Mouse (Mus musculus): ENCODE results near the gene Trpm5. TPM values are rescaled to one million over a fixed set of nuclear protein-coding genes. Genes with fewer than 3 reads are reported as not detected.

Gene Trpm5
- polyA plus RNA-seq, 1 experiment from 2014 or later: 2.9 TPM

- Histone ChIP-seq H3K4me3 (ENCODE audit: low read depth, low read length) (no peak overlapping the region), H3K9ac (ENCODE audit: low read length) (no peak overlapping the region), H3K27me3 (ENCODE audit: control insufficient read depth, insufficient read depth, low read length) (no peaks in the 10 kb centered on the region), H3K4me2 (ENCODE audit: low read depth, severe bottlenecking) (no peak overlapping the region), H3K27ac (replicated peaks; ENCODE audit: low read depth, low read length) (no peak overlapping the region), H3K36me3 (ENCODE audit: control insufficient read depth, insufficient read depth, low read length) (peaks cover 38% of the 10 kb centered on the region), H3K4me1 (ENCODE audit: control insufficient read depth, insufficient read depth, low read length) (peaks cover 9% of the 10 kb centered on the region), H3K9me3 (ENCODE audit: control insufficient read depth, low read length) (no peaks in the 10 kb centered on the region)
- DNase-seq (ENCODE audit: low spot score): no peak
- ATAC-seq (ENCODE audit: insufficient number of reproducible peaks, low FRiP score, low TSS enrichment, low read depth): no peak
- 92% methylated on average over 6 of the region's 6 CpGs for WGBS
These were observed 30.2 kb downstream of the Trpm5 start for GRCm38 (mm10) chr7:143064226-143064625.

- Histone ChIP-seq H3K4me3 (ENCODE audit: low read depth, low read length) (no peak overlapping the region), H3K9me3 (ENCODE audit: control insufficient read depth, low read length) (no peaks in the 10 kb centered on the region), H3K4me1 (ENCODE audit: control insufficient read depth, insufficient read depth, low read length) (peaks cover 2% of the 10 kb centered on the region; the same call in 1 of the 2 replicates), H3K27me3 (ENCODE audit: control insufficient read depth, insufficient read depth, low read length) (no peaks in the 10 kb centered on the region), H3K9ac (ENCODE audit: low read length) (no peak overlapping the region), H3K27ac (replicated peaks; ENCODE audit: low read depth, low read length) (no peak overlapping the region), H3K36me3 (ENCODE audit: control insufficient read depth, insufficient read depth, low read length) (peaks cover 38% of the 10 kb centered on the region), H3K4me2 (ENCODE audit: low read depth, severe bottlenecking) (no peak overlapping the region)
- no peak for DNase-seq (ENCODE audit: low spot score)
- 72% methylated on average over 2 of the region's 2 CpGs for WGBS
- no peak for ATAC-seq (ENCODE audit: insufficient number of reproducible peaks, low FRiP score, low TSS enrichment, low read depth)
These were observed 31.7 kb downstream of the Trpm5 start for GRCm38 (mm10) chr7:143062704-143063103.

DNA sequence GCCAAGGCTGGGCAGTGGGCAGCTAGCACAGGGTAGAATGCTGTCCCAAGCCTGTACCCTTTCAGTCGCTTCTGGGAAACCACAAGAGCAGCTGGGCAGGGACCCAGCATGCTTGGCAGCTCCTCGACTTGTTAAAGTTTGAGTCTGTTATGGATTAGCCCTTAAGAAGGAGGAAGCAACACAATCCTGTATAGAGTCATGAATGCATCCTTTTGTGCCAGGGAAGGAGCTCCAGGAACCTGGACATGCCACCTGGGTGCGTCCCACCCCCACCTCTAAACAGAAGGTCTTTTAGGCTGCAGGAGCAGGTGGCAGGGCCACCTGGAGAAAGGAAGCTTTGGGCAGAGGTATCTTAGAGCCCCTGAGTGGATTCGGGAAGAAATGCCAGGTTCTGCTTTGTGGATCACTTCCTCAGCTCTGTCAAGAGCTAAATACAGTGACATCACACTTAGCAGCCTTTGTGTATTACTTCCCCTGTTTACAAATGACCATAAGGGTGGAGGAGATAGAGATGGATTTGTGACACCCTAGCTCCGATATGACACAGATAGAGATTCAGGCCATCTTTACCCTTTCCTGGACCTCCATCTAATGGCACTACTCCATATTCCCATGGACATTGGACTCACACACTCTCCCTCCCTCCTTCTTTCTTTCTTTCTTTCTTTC, 35.1 kb downstream of the Trpm5 start:
- no peaks in the 10 kb centered on the region for H3K9me3 ChIP-seq (ENCODE audit: control insufficient read depth, low read length)
- no peak overlapping the region for H3K27ac ChIP-seq (replicated peaks; ENCODE audit: low read depth, low read length)
- 80% methylated on average over 5 of the region's 5 CpGs for WGBS
- DNase-seq (ENCODE audit: low spot score): no peak
- no peak overlapping the region for H3K4me2 ChIP-seq (ENCODE audit: low read depth, severe bottlenecking)
- peaks cover 17% of the 10 kb centered on the region for H3K4me1 ChIP-seq (ENCODE audit: control insufficient read depth, insufficient read depth, low read length)
- H3K27me3 ChIP-seq (ENCODE audit: control insufficient read depth, insufficient read depth, low read length): no peaks in the 10 kb centered on the region
- ATAC-seq (ENCODE audit: insufficient number of reproducible peaks, low FRiP score, low TSS enrichment, low read depth): no peak
- H3K36me3 ChIP-seq (ENCODE audit: control insufficient read depth, insufficient read depth, low read length): peaks cover 19% of the 10 kb centered on the region
- H3K9ac ChIP-seq (ENCODE audit: low read length): no peak overlapping the region
- no peak overlapping the region for H3K4me3 ChIP-seq (ENCODE audit: low read depth, low read length)

- Histone ChIP-seq H3K9me3 (ENCODE audit: control insufficient read depth, low read length) (no peaks in the 10 kb centered on the region), H3K4me1 (ENCODE audit: control insufficient read depth, insufficient read depth, low read length) (peaks cover 24% of the 10 kb centered on the region), H3K4me3 (ENCODE audit: low read depth, low read length) (no peak overlapping the region), H3K36me3 (ENCODE audit: control insufficient read depth, insufficient read depth, low read length) (peaks cover 9% of the 10 kb centered on the region; the same call in 1 of the 2 replicates), H3K27ac (replicated peaks; ENCODE audit: low read depth, low read length) (no peak overlapping the region), H3K9ac (ENCODE audit: low read length) (no peak overlapping the region), H3K4me2 (ENCODE audit: low read depth, severe bottlenecking) (no peak overlapping the region), H3K27me3 (ENCODE audit: control insufficient read depth, insufficient read depth, low read length) (no peaks in the 10 kb centered on the region)
- WGBS: 82% methylated on average over 5 of the region's 5 CpGs
- DNase-seq (ENCODE audit: low spot score) (no peak), ATAC-seq (ENCODE audit: insufficient number of reproducible peaks, low FRiP score, low TSS enrichment, low read depth) (no peak)
These were observed 36.2 kb downstream of the Trpm5 start for GRCm38 (mm10) chr7:143058221-143058697.

- 87% methylated on average over 9 of the region's 9 CpGs for WGBS
- Histone ChIP-seq H3K27me3 (ENCODE audit: control insufficient read depth, insufficient read depth, low read length) (no peaks in the 10 kb centered on the region), H3K9me3 (ENCODE audit: control insufficient read depth, low read length) (no peaks in the 10 kb centered on the region), H3K4me3 (ENCODE audit: low read depth, low read length) (no peak overlapping the region), H3K4me2 (ENCODE audit: low read depth, severe bottlenecking) (no peak overlapping the region), H3K4me1 (ENCODE audit: control insufficient read depth, insufficient read depth, low read length) (peaks cover 24% of the 10 kb centered on the region), H3K36me3 (ENCODE audit: control insufficient read depth, insufficient read depth, low read length) (peaks cover 6% of the 10 kb centered on the region; the same call in 1 of the 2 replicates), H3K27ac (replicated peaks; ENCODE audit: low read depth, low read length) (peak overlapping the region; percentile 36; the same call in 1 of the 2 replicates), H3K9ac (ENCODE audit: low read length) (no peak overlapping the region)
- DNase-seq (ENCODE audit: low spot score): no peak
- no peak for ATAC-seq (ENCODE audit: insufficient number of reproducible peaks, low FRiP score, low TSS enrichment, low read depth)
These were observed 36.7 kb downstream of the Trpm5 start for GRCm38 (mm10) chr7:143057667-143058220.

GRCm38 (mm10) chr7:143057023-143057422, 37.4 kb downstream of the Trpm5 start:
- Histone ChIP-seq H3K27me3 (ENCODE audit: control insufficient read depth, insufficient read depth, low read length) (no peaks in the 10 kb centered on the region), H3K4me1 (ENCODE audit: control insufficient read depth, insufficient read depth, low read length) (peaks cover 24% of the 10 kb centered on the region), H3K4me2 (ENCODE audit: low read depth, severe bottlenecking) (no peak overlapping the region), H3K27ac (replicated peaks; ENCODE audit: low read depth, low read length) (no peak overlapping the region), H3K9me3 (ENCODE audit: control insufficient read depth, low read length) (no peaks in the 10 kb centered on the region), H3K36me3 (ENCODE audit: control insufficient read depth, insufficient read depth, low read length) (peaks cover 6% of the 10 kb centered on the region; the same call in 1 of the 2 replicates), H3K9ac (ENCODE audit: low read length) (no peak overlapping the region), H3K4me3 (ENCODE audit: low read depth, low read length) (no peak overlapping the region)
- no peak for DNase-seq (ENCODE audit: low spot score)
- no peak for ATAC-seq (ENCODE audit: insufficient number of reproducible peaks, low FRiP score, low TSS enrichment, low read depth)
- WGBS: 89% methylated on average over 5 of the region's 5 CpGs

DNA sequence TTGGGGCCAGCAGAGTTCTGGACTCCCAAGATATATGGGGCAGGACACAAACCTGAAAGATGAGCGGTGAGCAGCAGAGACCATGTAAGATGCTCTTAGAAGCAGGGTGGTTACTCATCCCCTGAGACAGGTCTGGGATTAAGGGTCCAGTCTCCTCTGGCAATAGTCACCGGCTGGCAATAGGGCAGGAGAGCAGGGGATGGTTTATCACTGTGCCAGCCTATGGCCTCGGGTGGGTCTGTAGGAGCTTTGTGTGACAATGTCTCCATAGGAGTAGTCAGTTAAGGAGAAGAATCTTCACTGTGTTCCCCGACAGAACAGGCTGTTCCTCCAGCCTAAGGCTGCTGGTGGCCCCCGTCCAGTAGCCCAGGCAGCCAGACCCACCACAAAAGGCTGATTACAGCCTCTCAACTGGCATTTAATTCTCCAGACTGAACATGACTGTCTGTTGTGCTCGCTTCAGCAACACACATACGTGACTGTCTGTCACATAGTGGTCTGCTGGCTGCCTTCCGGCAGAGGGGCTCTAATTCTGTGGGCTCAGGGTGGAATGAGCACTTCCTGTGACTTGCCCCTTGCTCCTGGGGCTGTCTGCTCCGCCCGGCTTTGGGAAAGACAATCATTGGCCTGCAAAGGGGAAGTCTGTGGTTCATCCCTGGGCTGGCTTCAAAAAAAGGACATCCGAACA, 38.8 kb downstream of the Trpm5 start:
- no peak for DNase-seq (ENCODE audit: low spot score)
- Histone ChIP-seq H3K27ac (replicated peaks; ENCODE audit: low read depth, low read length) (no peak overlapping the region), H3K9me3 (ENCODE audit: control insufficient read depth, low read length) (no peaks in the 10 kb centered on the region), H3K4me3 (ENCODE audit: low read depth, low read length) (0 out of 2 replicates have a peak overlapping the region, but pooled peaks have one; percentile 0), H3K9ac (ENCODE audit: low read length) (no peak overlapping the region), H3K4me1 (ENCODE audit: control insufficient read depth, insufficient read depth, low read length) (peaks cover 24% of the 10 kb centered on the region), H3K36me3 (ENCODE audit: control insufficient read depth, insufficient read depth, low read length) (peaks cover 6% of the 10 kb centered on the region; the same call in 1 of the 2 replicates), H3K27me3 (ENCODE audit: control insufficient read depth, insufficient read depth, low read length) (no peaks in the 10 kb centered on the region), H3K4me2 (ENCODE audit: low read depth, severe bottlenecking) (peak overlapping the region; percentile 89; the same call in 1 of the 2 replicates)
- ATAC-seq (ENCODE audit: insufficient number of reproducible peaks, low FRiP score, low TSS enrichment, low read depth): no peak
- WGBS: 85% methylated on average over 11 of the region's 11 CpGs

DNA sequence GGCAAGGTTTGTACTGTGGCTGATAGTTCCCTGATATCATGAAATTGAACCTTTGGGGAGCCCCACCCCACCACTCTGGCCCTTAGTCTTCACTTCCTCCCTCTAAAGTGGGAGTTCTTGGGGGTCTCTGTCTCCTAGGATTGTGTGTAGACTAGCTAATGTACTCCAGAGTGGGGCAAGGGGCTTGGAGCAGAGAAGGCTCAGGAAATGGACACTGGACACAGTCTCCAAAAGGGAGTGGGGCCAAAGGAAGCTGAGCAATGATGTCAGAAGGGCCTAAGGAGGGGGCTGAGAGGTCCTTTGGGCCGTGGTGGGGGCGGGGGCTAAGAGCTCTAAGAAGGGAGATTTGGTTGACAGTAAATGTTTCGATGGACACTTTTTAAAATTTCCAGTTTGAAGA, 39.4 kb downstream of the Trpm5 start:
- peaks cover 24% of the 10 kb centered on the region for H3K4me1 ChIP-seq (ENCODE audit: control insufficient read depth, insufficient read depth, low read length)
- H3K4me2 ChIP-seq (ENCODE audit: low read depth, severe bottlenecking): peak overlapping the region; percentile 89

More for the DNA sequence above, 39.4 kb downstream of the Trpm5 start:
- WGBS: 93% methylated on average over 3 of the region's 3 CpGs
- Histone ChIP-seq H3K36me3 (ENCODE audit: control insufficient read depth, insufficient read depth, low read length) (peaks cover 4% of the 10 kb centered on the region; the same call in 1 of the 2 replicates), H3K9me3 (ENCODE audit: control insufficient read depth, low read length) (no peaks in the 10 kb centered on the region), H3K27ac (replicated peaks; ENCODE audit: low read depth, low read length) (no peak overlapping the region), H3K9ac (ENCODE audit: low read length) (no peak overlapping the region; the same call in 1 of the 2 replicates), H3K27me3 (ENCODE audit: control insufficient read depth, insufficient read depth, low read length) (no peaks in the 10 kb centered on the region), H3K4me3 (ENCODE audit: low read depth, low read length) (peak overlapping the region; percentile 24)
- DNase-seq (ENCODE audit: low spot score) (no peak), ATAC-seq (ENCODE audit: insufficient number of reproducible peaks, low FRiP score, low TSS enrichment, low read depth) (no peak)

Measured in limb, embryonic 11.5 days (tissue).